Mouse (Mus musculus): ENCODE measurements around the gene Snap91.

Gene Snap91

DNA sequence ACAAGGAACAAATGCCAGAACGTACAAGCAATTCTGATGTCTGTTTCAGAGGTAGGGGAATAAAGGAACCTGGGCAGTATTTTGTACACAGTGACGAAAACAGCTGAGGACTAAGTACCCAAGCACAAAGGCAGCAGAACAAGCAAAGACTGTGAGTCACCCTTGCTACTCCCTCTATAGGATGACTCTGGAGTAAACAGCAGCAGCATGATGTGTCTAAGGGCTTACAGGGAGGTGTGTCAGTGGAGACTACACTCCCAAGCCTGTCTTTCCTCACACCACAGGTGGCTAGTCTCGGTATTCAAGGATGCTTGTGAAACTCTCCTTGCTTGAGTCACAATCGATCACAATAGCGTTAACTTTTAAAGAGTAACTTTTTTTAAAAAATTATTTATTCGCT is 66.1 kb downstream of the Snap91 start:
- in situ Hi-C loops (cut with MboI, MseI) = no loop called here

DNA sequence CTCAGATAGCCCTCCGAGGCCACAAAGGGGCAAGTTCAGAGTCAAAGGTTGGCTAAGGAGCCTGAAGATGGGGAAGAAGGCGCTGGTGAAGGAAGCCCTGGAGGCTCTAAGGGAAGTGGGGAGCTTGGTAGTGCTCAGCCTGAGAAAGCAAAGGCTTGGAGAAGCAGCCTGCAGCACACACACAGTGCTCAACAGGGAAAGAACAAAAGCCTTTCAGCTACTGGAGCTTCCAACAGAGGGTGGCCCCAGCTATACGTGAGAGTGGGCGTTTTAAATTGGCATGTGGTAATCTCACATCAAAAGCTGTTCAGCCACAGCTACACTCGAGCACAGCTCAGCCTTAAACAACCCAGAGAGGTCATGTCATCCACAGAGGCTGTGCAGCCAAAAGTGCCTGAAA is 67.1 kb downstream of the Snap91 start:
- in situ Hi-C loops (cut with MboI, MseI) = no loop called here

DNA sequence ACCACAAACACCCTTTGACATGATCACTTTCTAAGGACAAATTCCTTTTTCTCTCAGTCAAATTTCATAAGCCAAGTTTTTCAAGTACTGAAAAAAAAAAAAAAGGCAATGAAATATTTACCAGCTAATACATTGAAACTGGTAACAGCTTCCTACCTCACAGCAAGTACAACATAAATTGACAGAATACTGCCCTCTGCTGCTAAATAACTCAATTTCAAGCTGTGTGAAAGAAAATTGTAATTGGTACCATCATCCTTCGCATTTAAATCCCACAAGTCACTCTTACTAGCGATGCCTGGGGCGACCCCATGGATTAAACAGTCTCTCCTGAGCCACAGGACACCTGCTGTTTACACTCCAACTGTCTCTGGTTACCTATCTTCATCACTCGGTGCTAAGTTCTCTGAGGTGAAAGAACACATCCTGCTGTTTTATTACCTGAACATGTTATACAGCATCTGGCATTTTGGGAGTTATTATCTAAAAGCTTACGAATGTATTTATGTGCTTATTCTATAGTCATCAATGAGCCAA is 69.7 kb downstream of the Snap91 start:
- in situ Hi-C loops (cut with MboI, MseI) = no loop called here

DNA sequence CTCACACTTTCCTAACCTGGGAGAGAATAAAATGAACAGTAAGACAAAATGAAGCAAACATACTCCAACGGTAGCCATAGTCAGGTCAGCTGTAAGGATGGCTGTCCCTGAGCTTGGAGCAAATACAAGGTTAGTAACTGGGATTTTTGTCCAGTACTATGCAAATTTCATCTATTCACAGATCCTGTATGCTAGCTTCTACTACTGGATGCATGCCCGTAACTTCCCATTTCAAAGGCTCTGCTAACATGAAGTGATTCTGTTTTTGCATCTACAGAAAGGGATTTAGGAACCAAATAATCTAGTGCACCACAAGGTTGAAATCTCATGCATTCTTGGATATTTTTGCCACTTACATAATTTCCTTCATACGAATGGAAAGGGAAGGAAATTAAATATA is 70.2 kb downstream of the Snap91 start:
- in situ Hi-C loops (cut with MboI, MseI) = no loop called here

DNA sequence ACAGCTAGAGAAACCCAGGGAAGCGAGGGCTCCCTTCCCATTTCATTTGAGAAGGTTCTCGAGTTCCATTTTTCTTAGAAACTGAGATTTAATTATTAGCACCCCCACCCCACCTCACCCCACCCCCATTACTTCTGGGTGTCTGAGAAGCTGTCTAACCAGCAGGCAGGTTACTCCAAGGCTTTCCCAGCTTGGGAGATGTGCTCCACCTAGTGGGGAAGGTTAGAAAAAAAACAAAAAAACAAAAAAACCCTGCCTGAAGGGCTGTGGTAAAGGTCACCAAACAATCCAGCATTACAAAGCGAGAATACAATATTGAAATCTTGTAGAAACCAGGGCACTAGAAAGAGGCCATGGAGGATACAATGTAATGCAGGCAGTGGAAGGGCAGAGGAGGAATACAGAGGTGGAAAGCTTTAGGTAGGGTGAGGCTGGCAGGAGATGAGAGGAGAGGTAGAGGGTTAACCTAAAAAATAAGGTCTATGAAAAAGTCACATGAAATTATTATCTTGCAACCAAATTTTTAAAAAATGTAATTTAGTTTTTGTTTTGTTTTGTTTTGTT is 79.8 kb downstream of the Snap91 start:
- in situ Hi-C loops (cut with MboI, MseI) = no loop called here

DNA sequence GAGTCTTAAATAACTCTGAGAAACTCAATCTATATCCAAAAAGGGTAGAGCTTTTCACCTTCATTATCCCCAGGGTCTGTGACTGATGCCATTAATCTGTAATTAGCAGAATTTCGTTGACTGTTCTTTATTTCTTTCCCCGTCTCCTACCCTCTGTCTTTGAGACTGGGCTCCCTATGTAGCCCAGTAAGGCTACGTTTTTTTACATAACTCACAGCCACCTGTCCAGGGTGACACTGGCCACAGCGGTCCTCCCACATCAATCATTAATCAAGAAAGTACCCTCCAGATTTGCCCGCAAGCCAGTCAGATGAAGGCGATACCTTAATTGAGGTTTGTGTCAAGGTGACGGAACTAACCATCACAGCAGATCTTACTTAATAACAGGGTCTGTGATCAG is 81.4 kb downstream of the Snap91 start:
- in situ Hi-C loops (cut with MboI, MseI) = no loop called here

DNA sequence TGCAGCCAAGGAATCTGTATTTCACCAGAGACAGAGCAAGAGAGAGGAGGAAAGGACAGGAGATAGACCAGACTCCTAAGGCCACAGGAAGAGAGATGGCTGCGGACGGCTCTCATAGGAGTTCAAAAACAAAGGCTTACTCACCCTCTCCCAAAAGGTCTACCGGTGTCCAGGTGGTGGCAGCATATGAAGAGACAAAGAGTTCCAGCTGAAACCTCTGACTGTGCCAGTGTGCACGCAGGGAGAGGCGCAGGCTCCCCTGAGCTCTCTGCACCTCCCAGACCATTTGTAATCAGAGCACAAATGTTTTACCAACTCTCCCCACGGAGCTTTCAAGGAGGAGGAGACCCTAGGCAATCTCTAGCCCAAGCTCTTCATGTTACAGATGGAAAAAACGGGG is 81.8 kb downstream of the Snap91 start:
- in situ Hi-C loops (cut with MboI, MseI) = no loop called here

DNA sequence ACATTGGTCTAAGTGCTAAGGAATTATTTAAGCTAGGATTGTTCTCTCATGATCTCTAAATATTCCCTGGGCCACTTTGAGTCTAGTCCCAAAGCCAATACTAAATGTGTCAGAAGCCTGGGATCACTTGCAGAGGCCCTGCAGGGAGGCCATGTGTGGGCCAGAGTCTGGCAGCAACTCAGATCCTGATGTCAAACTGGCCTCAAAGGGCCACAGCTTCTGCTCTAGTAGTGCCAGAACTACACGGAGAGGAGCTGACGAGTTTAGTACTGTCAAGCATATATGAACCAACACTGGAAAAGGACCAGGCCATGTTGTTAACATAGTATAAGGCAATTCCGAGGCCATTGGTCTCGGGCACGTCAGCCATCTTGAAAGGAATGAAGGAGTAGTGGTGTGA is 82.3 kb downstream of the Snap91 start:
- in situ Hi-C loops (cut with MboI, MseI) = no loop called here

DNA sequence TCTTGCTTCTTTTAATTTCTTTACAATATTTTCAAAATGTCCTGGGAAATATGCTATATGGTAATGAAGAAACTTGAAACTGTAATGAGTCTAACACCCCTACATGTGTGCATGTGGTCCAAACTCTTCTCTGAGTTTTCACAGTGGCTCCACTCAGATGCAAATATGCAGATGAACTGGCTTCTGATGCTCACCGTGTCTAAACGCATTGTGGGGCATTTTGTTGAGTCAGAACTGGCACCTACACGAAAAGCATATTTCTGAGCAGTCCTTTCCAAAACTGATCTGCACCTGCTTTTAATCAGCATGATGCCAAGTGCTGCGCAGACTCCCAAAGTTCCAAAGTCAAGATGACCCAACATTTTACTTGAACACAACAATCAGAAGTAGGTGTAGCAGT is 82.9 kb downstream of the Snap91 start:
- in situ Hi-C loops (cut with MboI, MseI) = no loop called here

DNA sequence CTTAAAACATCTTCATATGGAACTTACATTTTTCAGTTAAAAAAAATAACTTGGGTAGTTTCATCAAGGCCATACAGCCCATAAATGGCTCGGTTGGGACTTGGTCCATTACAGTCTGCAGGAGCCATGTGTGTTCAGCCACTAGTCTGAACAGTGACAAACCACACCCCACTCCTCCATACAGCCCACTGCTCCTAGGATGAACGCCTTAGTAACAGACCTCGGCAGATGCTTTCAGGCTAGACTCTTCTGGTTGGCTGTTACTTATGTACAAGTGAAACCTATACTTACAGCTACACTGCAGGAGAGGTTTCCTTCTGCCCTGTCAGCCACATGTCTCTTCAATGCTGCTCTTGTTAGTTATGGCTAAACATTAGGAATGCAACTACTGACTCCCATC is 85.2 kb downstream of the Snap91 start:
- in situ Hi-C loops (cut with MboI, MseI) = no loop called here

DNA sequence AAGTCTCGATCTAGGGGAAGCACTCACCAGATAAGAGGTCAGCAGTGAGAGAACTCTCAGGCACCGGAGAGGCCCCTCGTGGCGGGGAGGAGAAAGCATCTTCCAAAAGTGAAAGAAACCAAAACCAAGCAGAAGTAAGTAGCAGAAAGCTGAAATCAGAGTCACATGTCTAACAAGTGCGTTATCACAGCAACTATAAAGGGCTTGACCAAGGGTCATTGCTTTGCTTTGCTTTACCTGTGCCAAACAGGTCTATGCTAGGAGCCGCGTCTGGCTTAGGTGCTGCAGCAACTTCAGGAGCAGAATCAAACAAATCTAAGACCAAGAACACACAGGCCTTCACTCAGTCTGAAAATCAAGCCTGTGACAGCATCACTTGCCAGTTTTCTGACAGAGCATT is 88.5 kb downstream of the Snap91 start:
- in situ Hi-C loops (cut with MboI, MseI) = no loop called here

DNA sequence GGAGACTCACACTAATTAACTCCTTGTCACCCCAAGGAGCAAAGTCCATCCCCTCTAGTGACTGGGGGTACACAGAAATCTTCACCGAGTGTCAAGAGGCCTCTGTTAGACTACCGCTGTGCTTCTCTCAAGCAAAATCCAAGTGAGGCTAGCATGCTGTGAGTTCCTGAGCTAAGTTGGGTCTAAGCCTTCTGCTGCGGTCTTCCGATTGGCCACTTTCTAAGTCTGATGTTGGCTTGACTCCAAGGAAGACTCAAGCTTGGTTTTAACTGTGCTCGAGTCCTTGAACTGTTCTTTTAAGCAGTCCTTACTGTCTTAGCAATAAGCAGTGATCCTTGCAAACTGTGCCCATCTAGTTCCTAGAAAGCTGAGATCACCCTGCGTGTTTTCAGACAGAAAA is 91.3 kb downstream of the Snap91 start:
- in situ Hi-C loops (cut with MboI, MseI) = no loop called here

DNA sequence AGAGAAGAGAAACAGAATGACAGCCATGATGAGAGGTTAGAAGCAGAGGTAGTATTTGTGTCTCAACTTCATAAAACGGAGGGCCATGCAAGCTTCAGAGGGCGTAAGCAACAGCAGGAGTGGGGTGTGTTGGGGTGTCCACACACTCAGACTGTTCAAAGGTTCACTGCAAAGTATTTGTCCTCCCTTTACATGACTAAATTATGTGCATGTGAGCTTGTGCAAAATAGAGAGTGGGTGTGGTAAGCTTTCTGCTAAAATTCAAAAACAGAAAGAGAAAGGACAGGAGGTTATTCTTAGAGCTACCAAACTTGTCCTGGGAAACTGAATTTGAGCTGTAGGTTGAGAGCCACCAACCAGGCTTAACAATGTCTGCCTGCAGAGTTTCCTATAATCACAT is 97.6 kb downstream of the Snap91 start:
- in situ Hi-C loops (cut with MboI, MseI) = no loop called here

DNA sequence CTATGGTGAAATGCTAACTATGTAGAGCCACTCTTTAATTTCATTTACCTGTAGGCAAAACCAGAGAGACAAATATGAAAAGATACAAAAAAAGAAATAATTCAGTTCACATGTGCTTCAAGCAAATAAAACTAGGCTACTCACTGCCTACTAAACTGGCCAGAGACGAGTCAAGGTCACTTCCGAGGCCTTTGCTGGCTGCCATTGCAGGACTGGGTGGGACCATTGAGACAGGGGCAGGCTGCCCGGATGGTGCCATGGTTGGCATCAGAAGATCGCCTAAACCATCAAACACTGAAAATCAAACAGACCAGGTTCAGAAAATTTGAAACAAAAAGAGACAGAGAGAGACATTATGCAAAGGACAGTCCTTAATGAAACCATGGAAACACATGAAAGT is 99.0 kb downstream of the Snap91 start:
- in situ Hi-C loops (cut with MboI, MseI) = no loop called here

DNA sequence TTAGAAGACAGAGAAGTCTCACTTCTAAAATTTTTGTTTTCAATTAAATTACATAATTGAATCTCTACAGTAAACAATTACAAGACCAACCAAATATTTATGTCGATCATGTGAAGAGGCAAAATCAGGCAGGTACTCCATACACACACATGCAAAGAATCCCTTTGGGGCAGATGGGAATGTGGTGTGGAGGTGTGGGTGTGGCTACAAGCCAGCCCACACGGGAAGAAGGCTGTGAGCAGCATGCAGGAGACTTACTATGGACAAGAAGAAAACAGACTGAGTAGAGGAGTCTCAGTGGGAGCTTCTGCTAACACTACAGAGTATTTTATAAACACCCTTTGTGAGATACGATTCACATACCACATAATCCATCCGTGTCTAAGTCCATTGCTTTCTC is 102.2 kb downstream of the Snap91 start:
- in situ Hi-C loops (cut with MboI, MseI) = no loop called here

DNA sequence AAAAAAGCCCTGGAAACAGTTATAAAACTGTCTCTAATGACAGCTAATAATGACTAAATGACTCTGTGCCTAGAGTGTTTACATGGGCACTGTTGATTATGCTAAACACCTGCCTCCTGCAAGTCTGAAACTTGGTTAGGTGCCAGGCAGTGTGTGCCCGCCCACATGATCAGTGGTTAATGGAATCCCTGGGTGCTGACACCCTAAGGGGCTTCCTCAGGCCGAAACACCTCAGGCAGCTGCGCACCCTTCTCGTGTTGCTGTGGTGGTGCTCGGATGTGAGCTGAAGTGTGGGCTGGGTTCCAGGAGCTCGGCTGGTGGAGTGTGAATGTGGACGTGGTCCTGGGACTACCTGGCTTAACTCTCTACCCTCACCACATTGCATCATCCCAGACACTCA is 103.1 kb downstream of the Snap91 start:
- in situ Hi-C loops (cut with MboI, MseI) = no loop called here

DNA sequence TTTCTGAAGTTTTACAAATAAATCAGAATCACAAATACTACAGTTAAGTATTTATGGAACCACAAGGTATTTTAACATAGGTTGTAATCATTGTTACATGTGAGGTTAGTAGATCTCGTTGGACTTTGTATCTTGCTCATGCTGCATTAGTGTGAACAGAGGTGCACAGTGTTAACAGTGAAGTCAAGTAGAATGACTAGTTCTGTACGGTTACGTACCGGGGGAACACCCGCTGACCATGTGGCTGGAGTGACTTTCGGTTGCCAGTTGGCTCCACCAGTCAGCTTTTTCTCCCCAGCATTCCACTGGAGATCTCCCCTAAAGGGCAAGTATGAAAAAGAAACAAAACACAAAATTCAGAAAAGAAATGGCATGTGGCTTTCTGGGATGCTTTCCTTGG is 105.1 kb downstream of the Snap91 start:
- in situ Hi-C loops (cut with MboI, MseI) = no loop called here

DNA sequence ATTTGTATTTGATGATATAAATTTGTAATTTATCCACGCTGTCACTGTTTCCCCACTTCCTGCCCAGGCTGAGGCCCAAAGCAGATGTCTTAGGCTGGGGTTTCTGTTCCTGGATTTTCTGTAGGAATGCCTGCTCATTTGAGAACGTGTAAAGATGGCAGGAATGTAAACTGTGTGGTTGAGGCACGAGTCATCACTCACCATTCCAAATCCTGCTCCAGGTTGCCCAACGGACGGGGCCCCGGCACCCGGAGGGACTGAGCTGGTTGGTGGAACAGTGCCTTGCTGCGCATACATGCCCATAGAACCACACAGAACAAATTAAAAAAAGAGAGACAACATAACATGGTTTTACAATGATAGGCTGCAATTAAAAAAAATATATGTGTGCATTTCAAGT is 106.5 kb downstream of the Snap91 start:
- in situ Hi-C loops (cut with MboI, MseI) = no loop called here

DNA sequence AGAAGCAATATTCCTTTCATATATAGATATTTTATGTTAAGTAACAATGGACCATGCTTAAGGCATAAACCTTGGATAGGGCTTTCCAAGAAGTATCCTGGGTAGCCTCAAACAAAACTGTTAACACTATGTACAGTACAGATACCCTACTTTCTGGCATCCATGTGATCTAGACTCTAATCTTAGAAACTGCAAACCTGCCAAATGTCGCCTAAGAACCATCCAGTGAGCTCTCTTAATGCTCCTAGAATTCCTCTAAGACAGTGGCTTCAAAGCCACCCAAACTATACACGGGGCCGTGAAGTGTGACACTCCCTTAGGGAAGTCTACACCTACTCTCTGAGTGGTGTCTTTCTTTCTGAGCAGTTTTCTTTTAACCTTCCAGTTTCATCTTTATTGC is 107.6 kb downstream of the Snap91 start:
- in situ Hi-C loops (cut with MboI, MseI) = no loop called here

DNA sequence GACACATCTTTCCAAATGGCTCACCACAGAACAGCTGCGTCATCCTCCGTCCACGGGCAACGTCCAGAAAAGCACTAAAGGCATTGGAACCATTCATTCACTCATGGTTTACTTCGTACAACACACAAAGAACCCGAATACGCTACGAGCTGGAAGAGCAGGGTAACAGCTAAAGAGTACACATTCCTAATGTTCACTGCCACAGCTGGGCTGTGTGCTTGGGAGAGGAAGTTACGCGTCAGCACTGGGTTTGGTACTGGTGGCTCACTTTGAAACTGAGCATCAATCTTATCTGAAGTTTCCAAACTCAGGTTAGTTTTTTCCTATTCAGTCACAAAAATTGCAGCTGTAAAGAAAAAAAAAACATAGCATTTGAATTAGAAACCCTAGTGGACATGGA is 113.5 kb downstream of the Snap91 start:
- in situ Hi-C loops (cut with MboI, MseI) = no loop called here

DNA sequence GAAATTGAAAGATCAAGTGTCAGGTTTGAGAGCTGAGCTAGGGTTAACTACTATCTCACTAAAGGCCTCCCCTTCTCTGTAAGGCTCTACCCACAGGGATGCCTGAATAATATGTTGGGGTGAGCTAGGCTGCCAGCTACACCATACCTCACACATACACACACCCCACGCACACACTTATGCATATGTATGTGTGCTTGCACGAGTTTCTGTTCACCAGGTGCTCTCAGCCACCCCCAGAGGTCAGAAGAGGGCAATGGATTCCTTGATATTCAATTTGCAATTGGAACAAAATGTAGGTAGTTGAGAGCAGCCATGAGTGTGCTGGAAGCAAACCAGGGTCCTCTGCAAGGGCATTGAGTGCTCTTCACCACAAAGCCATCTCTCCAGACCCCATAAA is 116.5 kb downstream of the Snap91 start:
- in situ Hi-C loops (cut with MboI, MseI) = no loop called here

DNA sequence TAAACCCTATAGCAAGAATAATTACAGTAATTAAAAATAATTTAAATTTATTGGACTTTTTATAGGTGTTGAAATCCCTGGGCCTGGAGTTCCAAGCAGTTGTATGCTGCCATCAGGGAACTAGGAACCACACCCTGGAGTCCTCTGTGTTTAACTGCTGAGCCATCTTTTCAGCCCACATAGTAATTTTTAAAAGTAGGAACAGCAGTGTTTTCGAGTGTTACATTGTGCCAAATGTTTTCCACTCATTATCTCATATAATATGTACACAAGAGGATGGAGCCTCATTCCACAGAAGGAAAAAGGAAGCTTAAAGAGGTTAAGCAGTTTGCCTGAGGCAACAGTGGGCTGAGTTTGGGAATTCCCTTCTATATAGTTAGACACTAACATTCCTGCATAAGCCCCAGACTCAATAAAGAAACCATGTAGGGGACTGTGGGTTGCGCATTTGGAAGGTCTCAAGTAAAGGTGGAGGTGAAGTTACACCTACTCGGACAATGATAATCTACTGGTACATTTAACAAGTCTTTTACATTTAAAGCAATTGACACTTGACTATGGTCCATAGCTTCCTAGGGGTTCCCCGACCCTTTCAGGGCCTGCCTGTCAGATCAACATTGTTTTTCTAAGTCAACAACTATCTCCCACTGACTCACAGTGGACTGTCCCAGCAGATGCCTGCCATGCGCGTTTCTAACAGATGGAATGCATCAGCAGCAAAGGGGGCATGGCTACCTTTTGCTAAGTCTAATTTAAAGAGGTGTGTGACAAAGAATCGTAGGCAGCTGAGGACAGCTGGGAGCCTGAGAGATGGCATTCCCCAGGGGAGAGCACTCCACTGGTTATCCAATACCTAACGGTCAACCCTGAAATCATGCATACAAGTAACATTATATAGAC is 117.7 kb downstream of the Snap91 start:
- in situ Hi-C loops (cut with MboI, MseI) = no loop called here

DNA sequence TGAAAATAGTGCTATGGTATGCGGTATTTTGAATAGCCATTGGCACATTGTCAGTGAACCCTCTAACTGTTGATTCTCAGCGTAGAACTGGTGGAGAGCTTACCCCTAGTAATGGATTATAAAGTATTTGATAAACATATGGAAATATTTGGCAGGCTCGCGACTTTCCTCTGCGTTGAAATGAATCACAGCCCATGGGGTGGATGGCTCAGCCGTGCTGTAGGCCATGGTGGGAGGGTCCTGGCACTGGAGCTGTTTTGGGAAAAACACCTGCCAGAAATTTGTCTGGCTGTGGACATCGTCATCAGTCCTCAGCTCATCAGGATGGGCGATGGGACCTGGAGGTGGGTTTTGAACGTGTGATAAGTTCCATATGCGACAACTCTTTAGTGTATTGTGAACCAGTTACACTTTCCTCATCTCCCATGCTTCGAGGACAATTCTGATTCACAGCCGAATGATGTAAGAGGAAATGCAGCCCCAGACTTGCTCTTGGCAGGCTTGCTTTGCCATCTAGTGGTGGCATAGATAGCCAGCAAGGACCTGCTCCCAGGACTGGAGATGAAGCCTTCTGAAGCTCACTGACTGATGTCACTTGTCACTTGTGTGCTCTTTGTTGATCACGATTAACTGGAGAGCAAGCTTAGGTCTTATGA is 134.4 kb downstream of the Snap91 start:
- in situ Hi-C loops (cut with MboI, MseI) = loop anchor here (5.0 kb wide), 1 partner anchor 154 kb away; no protein-coding TSS in a partner anchor
